Mouse (Mus musculus) stomach, embryonic 16.5 days (tissue): Measurements from ENCODE around the gene Fbxl17. TPM values are rescaled to one million over a fixed set of nuclear protein-coding genes. Genes with fewer than 3 reads are reported as not detected.

Source experiments
- ATAC-seq: fragments of 200-750 bp; cut with Nextera tagmentation; 2 replicates; pipeline ENCODE4 v1.8.0; 2017; ENCODE audit warnings: moderate number of reproducible peaks, moderate TSS enrichment; ENCODE audit not compliant: insufficient read depth, low FRiP score
- H3K27ac ChIP-seq: fragments of 300-500 bp; sonication (generic); 2 replicates; pipeline ENCODE4 v1.5.1; 2014; ENCODE audit warnings: low read length
- H3K27me3 ChIP-seq: fragments of 300-500 bp; sonication (generic); 2 replicates; pipeline ENCODE4 v1.6.1; 2014; ENCODE audit warnings: low read length, control low read depth, mixed read lengths; ENCODE audit not compliant: control insufficient read depth, insufficient read depth
- H3K36me3 ChIP-seq: fragments of 300-500 bp; sonication (generic); 2 replicates; pipeline ENCODE4 v1.6.1; 2014; ENCODE audit warnings: low read length; ENCODE audit not compliant: control insufficient read depth, insufficient read depth
- H3K4me1 ChIP-seq: fragments of 300-500 bp; sonication (generic); 2 replicates; pipeline ENCODE4 v1.6.1; 2014; ENCODE audit warnings: low read length, control low read depth, mixed read lengths; ENCODE audit not compliant: control insufficient read depth, insufficient read depth
- H3K4me2 ChIP-seq: fragments of 300-500 bp; sonication (generic); 2 replicates; pipeline ENCODE4 v1.6.1; 2014; ENCODE audit warnings: low read depth, low read length, mixed read lengths
- H3K4me3 ChIP-seq: fragments of 300-500 bp; sonication (generic); replicated peaks from 2 replicates; pipeline ENCODE4 v1.5.1; 2014; ENCODE audit warnings: mild to moderate bottlenecking, low read length
- H3K9ac ChIP-seq: fragments of 300-500 bp; sonication (generic); 2 replicates; pipeline ENCODE4 v1.6.1; 2014; ENCODE audit warnings: low read length
- H3K9me3 ChIP-seq: fragments of 300-500 bp; sonication (generic); replicated peaks from 2 replicates; pipeline ENCODE4 v1.6.1; 2016; ENCODE audit warnings: low read length, control low read depth; ENCODE audit not compliant: control insufficient read depth
- WGBS: fragments of 180-500 bp; shearing (Covaris S2); extraction: QIAGEN DNeasy Blood & Tissue Kit; methylation state at CpG from one replicate; pipeline ENCODE4 v1.1.7; 2014; 5-methylcytosine and 5-hydroxymethylcytosine counted together
- polyA plus RNA-seq: library from polyadenylated mRNA; unstranded; fragments of >200 nt; fragmentation: Nextera tagmentation; extraction: Ambion mirVana; gene quantifications from 2 replicates; pipeline ENCODE4 v1.2.1, GENCODE M21; 2015

Gene Fbxl17
- polyA plus RNA-seq, 1 experiment from 2014 or later, result 4.7 TPM

DNA sequence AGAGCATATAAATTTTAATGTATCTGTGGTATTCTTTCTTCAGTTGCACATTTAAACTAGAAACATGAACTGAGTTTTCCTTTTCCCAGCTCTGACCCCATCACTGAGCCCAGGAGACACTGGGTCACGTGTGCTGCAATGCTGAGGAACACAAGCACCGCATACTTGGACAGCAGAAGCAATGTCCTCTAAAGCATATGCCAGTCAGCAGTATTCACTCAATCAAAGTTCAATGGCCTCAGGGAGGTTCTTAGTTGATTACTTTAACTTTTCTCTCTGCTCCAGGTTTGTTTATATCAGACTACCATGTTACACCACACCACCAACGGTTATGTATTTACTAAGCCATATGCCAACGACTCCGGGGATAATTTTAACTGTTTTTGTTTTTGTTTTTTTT lies 318.2 kb downstream of the Fbxl17 start:
- Histone ChIP-seq H3K36me3 (no peaks in the 10 kb centered on the region), H3K4me3 (no peak overlapping the region), H3K9ac (no peak overlapping the region), H3K4me1 (peaks cover 9% of the 10 kb centered on the region; the same call in 1 of the 2 replicates), H3K4me2 (no peak overlapping the region), H3K9me3 (no peaks in the 10 kb centered on the region), H3K27ac (no peak overlapping the region), H3K27me3 (no peaks in the 10 kb centered on the region)
- ATAC-seq, result no peak
- 79% methylated on average over 5 of the region's 5 CpGs for WGBS

DNA sequence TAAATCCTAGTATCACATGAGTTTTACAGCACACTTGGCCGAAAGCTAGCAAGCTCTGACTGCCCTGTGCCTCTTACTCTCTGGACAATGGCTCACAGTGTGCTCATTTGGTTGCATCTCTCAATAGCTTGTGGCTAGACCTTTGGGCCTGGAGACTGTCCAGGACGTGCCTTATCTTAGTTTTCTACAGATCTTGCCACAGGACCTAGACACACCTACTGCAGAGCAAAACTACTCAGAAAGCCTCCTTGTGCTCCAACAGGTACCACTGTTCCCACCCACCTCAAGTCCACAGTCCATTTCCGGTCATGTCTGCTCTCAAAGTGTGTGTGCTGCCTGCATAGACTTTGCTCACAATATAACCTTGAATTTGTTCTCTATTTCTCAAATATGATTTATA lies 319.8 kb downstream of the Fbxl17 start:
- Histone ChIP-seq H3K36me3 (no peaks in the 10 kb centered on the region), H3K4me2 (no peak overlapping the region), H3K9me3 (no peaks in the 10 kb centered on the region), H3K4me1 (no peaks in the 10 kb centered on the region), H3K27me3 (no peaks in the 10 kb centered on the region), H3K4me3 (no peak overlapping the region), H3K27ac (no peak overlapping the region), H3K9ac (no peak overlapping the region)
- WGBS, result 77% methylated on average over 3 of the region's 3 CpGs
- ATAC-seq, result peak; percentile 50; the same call in 1 of the 2 replicates

DNA sequence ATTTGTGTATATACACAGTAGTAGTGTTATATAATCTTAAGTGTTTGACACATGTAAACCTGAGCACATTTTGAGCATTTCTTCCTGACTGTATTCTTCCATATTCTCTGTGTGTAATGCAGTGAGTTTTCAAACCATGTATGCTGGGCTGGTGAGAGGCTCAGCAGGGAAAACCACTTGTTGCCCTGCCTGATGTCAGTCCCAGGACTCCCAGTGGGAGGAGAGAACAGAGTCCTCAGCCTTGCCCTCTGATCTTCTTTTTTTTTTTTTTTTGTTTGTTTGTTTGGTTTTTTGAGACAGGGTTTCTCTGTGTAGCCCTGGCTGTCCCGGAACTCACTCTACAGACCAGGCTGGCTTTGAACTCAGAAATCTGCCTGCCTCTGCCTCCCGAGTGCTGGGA lies 321.5 kb downstream of the Fbxl17 start:
- Histone ChIP-seq H3K9ac (no peak overlapping the region), H3K4me3 (no peak overlapping the region)
- 76% methylated on average over 2 of the region's 2 CpGs for WGBS

DNA sequence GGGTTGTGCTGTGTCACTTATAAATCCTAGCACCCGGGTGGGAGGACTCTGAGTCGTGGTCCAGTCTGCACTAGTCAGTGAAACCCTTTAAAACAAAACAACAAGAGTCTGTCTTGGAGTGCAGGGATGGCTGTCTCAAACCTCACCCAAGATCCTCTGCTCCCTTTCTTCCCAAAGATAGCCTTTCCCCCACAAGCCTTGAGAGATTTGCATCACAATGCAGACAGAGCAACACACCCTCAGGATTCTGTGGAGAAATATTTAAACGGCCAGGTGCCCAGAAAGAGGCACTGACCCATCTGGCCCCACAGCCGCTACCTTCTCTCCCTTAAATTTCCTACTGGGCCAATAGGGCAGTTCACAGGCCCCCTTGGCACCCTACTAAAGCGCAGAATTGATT lies 323.4 kb downstream of the Fbxl17 start:
- WGBS, result 73% methylated on average over 5 of the region's 5 CpGs
- Histone ChIP-seq H3K9me3 (no peaks in the 10 kb centered on the region), H3K27ac (no peak overlapping the region), H3K9ac (no peak overlapping the region), H3K36me3 (no peaks in the 10 kb centered on the region), H3K4me3 (no peak overlapping the region), H3K4me1 (no peaks in the 10 kb centered on the region), H3K27me3 (no peaks in the 10 kb centered on the region), H3K4me2 (no peak overlapping the region)
- no peak for ATAC-seq

More for the DNA sequence above, 321.5 kb downstream of the Fbxl17 start:
- Histone ChIP-seq H3K9me3 (no peaks in the 10 kb centered on the region), H3K36me3 (no peaks in the 10 kb centered on the region), H3K4me2 (no peak overlapping the region), H3K27ac (no peak overlapping the region), H3K4me1 (no peaks in the 10 kb centered on the region), H3K27me3 (no peaks in the 10 kb centered on the region)
- ATAC-seq, result no peak

DNA sequence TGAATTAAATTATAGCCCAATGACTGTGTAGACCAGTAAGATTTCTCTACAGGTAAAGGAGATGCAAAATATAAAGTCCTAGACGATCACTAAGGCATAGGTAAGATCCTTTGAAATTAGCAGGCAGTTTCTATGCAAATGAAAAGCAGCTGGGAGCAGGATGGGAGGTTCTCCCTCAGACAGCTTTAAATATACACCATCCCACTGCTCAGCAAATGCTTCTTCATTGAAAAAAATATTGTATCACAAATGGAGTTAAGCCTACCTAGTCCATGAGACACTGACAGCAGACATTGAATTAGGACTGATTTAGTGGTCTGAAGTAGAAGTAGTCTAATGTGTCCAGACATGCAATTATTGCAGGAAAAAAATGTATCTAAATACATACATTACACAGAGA lies 327.1 kb downstream of the Fbxl17 start:
- no peak for ATAC-seq
- 64% methylated on average over 1 of the region's 1 CpGs for WGBS
- no peaks in the 10 kb centered on the region for H3K36me3 ChIP-seq
- H3K9me3 ChIP-seq, result no peaks in the 10 kb centered on the region
- H3K27ac ChIP-seq, result no peak overlapping the region
- 0 out of 2 replicates have a peak, but pooled peaks cover 3% of the 10 kb centered on the region for H3K4me1 ChIP-seq
- no peak overlapping the region for H3K4me3 ChIP-seq
- no peaks in the 10 kb centered on the region for H3K27me3 ChIP-seq
- no peak overlapping the region for H3K4me2 ChIP-seq
- H3K9ac ChIP-seq, result no peak overlapping the region

- Histone ChIP-seq H3K9me3 (no peaks in the 10 kb centered on the region), H3K4me2 (no peak overlapping the region), H3K4me3 (no peak overlapping the region), H3K4me1 (0 out of 2 replicates have a peak, but pooled peaks cover 3% of the 10 kb centered on the region), H3K27ac (no peak overlapping the region), H3K27me3 (no peaks in the 10 kb centered on the region), H3K9ac (no peak overlapping the region), H3K36me3 (no peaks in the 10 kb centered on the region)
- ATAC-seq, result no peak
- WGBS, result 59% methylated on average over 5 of the region's 5 CpGs
Observed at GRCm38 (mm10) chr17:63171890-63172491, 327.8 kb downstream of the Fbxl17 start.

GRCm38 (mm10) chr17:63171264-63171663 lies 328.6 kb downstream of the Fbxl17 start:
- Histone ChIP-seq H3K9ac (no peak overlapping the region), H3K9me3 (no peaks in the 10 kb centered on the region), H3K36me3 (no peaks in the 10 kb centered on the region), H3K27me3 (no peaks in the 10 kb centered on the region), H3K4me2 (no peak overlapping the region), H3K4me3 (no peak overlapping the region), H3K27ac (no peak overlapping the region), H3K4me1 (0 out of 2 replicates have a peak, but pooled peaks cover 3% of the 10 kb centered on the region)
- ATAC-seq, result no peak
- WGBS, result 33% methylated on average over 5 of the region's 5 CpGs

DNA sequence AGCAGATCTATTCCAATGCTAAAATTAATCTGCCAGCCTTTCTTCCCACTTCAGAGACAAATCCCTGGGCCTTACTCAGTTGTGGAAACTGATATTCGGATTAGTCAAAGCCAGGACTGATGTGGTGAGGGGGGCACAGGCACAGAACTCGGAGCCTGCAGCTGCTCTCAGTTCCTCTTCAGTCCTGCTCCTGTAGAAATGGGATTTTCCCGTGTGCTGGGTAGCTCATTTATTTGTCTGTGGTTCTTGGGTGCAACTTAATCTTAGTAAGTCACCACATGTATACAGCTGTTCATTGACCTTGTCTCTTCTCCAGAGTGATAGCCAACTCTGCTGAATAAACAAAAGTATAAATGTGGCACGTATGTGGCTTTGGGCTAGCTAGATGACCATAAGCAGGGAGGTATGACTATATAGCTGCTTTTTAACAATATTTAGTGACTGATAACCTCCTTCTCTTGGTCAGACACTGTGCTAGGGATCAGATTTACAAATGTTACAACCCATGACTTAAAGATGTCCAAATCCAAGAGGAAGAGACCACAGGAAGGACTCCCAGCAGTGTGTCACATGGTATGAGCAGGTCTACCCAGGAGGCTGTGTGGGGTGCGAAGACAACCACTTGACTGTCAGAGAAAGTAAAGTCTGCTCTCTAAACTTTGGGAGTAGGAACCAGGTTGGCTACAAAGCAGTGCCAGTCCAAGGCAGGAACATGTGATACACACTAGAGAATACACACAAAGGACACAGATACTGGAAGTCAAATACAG lies 331.6 kb downstream of the Fbxl17 start:
- Histone ChIP-seq H3K4me2 (no peak overlapping the region), H3K36me3 (no peaks in the 10 kb centered on the region), H3K9me3 (no peaks in the 10 kb centered on the region), H3K27me3 (no peaks in the 10 kb centered on the region), H3K4me3 (no peak overlapping the region), H3K27ac (no peak overlapping the region), H3K9ac (no peak overlapping the region), H3K4me1 (0 out of 2 replicates have a peak, but pooled peaks cover 3% of the 10 kb centered on the region)
- no peak for ATAC-seq
- WGBS, result 54% methylated on average over 5 of the region's 5 CpGs

GRCm38 (mm10) chr17:63167248-63167647 lies 332.6 kb downstream of the Fbxl17 start:
- no peak for ATAC-seq
- 59% methylated on average over 3 of the region's 3 CpGs for WGBS
- no peak overlapping the region for H3K9ac ChIP-seq
- H3K27me3 ChIP-seq, result no peaks in the 10 kb centered on the region
- H3K27ac ChIP-seq, result no peak overlapping the region
- no peaks in the 10 kb centered on the region for H3K36me3 ChIP-seq
- H3K4me2 ChIP-seq, result no peak overlapping the region
- no peak overlapping the region for H3K4me3 ChIP-seq
- H3K4me1 ChIP-seq, result 0 out of 2 replicates have a peak, but pooled peaks cover 3% of the 10 kb centered on the region
- H3K9me3 ChIP-seq, result no peaks in the 10 kb centered on the region
